Mouse (Mus musculus): ENCODE measurements around the gene Gdpd5. TPM values are rescaled to one million over a fixed set of nuclear protein-coding genes. Genes with fewer than 3 reads are reported as not detected.

Gene Gdpd5
- polyA plus RNA-seq, 1 experiment from 2014 or later = 10.8 TPM

GRCm38 (mm10) chr7:99409441-99410222, 28.4 kb downstream of the Gdpd5 start:
- Histone ChIP-seq H3K4me1 (peaks cover 26% of the 10 kb centered on the region; the same call in 1 of the 2 replicates), H3K9me3 (no peaks in the 10 kb centered on the region), H3K4me2 (no peak overlapping the region), H3K27ac (peak overlapping the region; percentile 44; the same call in 1 of the 2 replicates), H3K9ac (peak overlapping the region; percentile 36; the same call in 1 of the 2 replicates), H3K36me3 (0 out of 2 replicates have a peak, but pooled peaks cover 6% of the 10 kb centered on the region), H3K27me3 (no peaks in the 10 kb centered on the region), H3K4me3 (no peak overlapping the region)
- 75% methylated on average over 8 of the region's 8 CpGs for WGBS
- ATAC-seq (ENCODE audit: insufficient number of reproducible peaks, insufficient read depth, low FRiP score, low TSS enrichment, low read depth) = no peak

DNA sequence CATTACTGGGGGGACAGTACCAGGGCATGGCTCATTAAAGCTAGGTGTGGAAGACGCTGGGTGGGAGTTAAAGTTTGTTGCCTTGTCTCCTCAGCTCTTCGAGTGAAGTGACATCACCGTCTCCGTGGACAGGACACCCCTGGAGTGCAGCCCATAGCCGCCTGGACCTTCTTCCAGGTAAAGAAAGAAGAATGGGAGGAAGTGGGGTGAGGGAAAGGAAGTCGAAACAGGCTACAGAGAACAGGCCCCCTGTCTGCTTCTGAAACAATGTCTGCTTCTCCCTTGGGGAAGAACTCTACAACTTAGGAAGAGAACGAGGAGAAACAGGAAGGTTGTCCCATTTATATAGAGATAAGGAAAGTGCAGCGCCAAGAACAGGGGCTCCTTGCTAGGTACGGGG, 29.1 kb downstream of the Gdpd5 start:
- Histone ChIP-seq H3K36me3 (0 out of 2 replicates have a peak, but pooled peaks cover 6% of the 10 kb centered on the region), H3K27ac (peak overlapping the region; percentile 44; the same call in 1 of the 2 replicates), H3K9ac (no peak overlapping the region), H3K4me3 (no peak overlapping the region), H3K4me2 (no peak overlapping the region), H3K4me1 (peaks cover 30% of the 10 kb centered on the region; the same call in 1 of the 2 replicates), H3K9me3 (no peaks in the 10 kb centered on the region), H3K27me3 (no peaks in the 10 kb centered on the region)
- ATAC-seq (ENCODE audit: insufficient number of reproducible peaks, insufficient read depth, low FRiP score, low TSS enrichment, low read depth) = no peak
- 76% methylated on average over 9 of the region's 9 CpGs for WGBS

GRCm38 (mm10) chr7:99411047-99411779, 30.0 kb downstream of the Gdpd5 start:
- no peak overlapping the region for H3K9ac ChIP-seq
- WGBS = 34% methylated on average over 6 of the region's 6 CpGs
- peaks cover 30% of the 10 kb centered on the region; the same call in 1 of the 2 replicates for H3K4me1 ChIP-seq
- 0 out of 2 replicates have a peak, but pooled peaks cover 6% of the 10 kb centered on the region for H3K36me3 ChIP-seq
- H3K4me2 ChIP-seq = no peak overlapping the region
- no peaks in the 10 kb centered on the region for H3K9me3 ChIP-seq
- H3K27ac ChIP-seq = no peak overlapping the region
- H3K4me3 ChIP-seq = no peak overlapping the region
- H3K27me3 ChIP-seq = no peaks in the 10 kb centered on the region
- no peak for ATAC-seq (ENCODE audit: insufficient number of reproducible peaks, insufficient read depth, low FRiP score, low TSS enrichment, low read depth)

- H3K9me3 ChIP-seq = no peaks in the 10 kb centered on the region
- no peak overlapping the region for H3K27ac ChIP-seq
- 0 out of 2 replicates have a peak, but pooled peaks cover 6% of the 10 kb centered on the region for H3K36me3 ChIP-seq
- no peak overlapping the region for H3K4me3 ChIP-seq
- no peak for ATAC-seq (ENCODE audit: insufficient number of reproducible peaks, insufficient read depth, low FRiP score, low TSS enrichment, low read depth)
- 80% methylated on average over 4 of the region's 4 CpGs for WGBS
- H3K4me2 ChIP-seq = no peak overlapping the region
- H3K4me1 ChIP-seq = peaks cover 22% of the 10 kb centered on the region; the same call in 1 of the 2 replicates
- H3K9ac ChIP-seq = no peak overlapping the region
- H3K27me3 ChIP-seq = no peaks in the 10 kb centered on the region
Measured at GRCm38 (mm10) chr7:99415045-99415444, 33.8 kb downstream of the Gdpd5 start.

- no peak for ATAC-seq (ENCODE audit: insufficient number of reproducible peaks, insufficient read depth, low FRiP score, low TSS enrichment, low read depth)
- peaks cover 23% of the 10 kb centered on the region for H3K4me1 ChIP-seq
- H3K9ac ChIP-seq = no peak overlapping the region
- no peaks in the 10 kb centered on the region for H3K27me3 ChIP-seq
- H3K27ac ChIP-seq = no peak overlapping the region
- H3K9me3 ChIP-seq = no peaks in the 10 kb centered on the region
- WGBS = 74% methylated on average over 3 of the region's 3 CpGs
- H3K36me3 ChIP-seq = no peaks in the 10 kb centered on the region
- H3K4me3 ChIP-seq = no peak overlapping the region
- no peak overlapping the region for H3K4me2 ChIP-seq
Measured at GRCm38 (mm10) chr7:99419311-99419710, 38.1 kb downstream of the Gdpd5 start.

DNA sequence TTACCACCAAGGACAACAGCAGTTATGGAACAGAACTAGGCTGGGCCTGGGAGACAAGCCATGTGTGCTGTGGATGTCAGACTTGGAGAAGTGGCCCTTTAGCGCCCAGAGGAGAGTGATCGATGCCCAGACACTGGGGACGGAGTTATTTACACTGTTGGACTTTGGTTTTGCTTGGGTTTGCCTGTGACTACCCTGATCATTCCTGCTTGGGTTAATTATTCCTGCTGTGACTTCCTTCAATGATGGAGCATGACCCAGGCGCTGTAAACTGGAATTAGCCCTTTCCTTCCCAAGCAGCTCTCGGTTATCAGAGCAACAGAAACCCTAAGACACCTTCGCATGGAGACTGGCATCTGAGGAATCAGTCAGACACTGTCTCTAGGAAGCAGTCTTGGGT, 39.8 kb downstream of the Gdpd5 start:
- Histone ChIP-seq H3K36me3 (no peaks in the 10 kb centered on the region), H3K4me1 (peaks cover 22% of the 10 kb centered on the region), H3K27me3 (no peaks in the 10 kb centered on the region), H3K9me3 (no peaks in the 10 kb centered on the region), H3K4me3 (no peak overlapping the region), H3K9ac (no peak overlapping the region), H3K27ac (no peak overlapping the region), H3K4me2 (no peak overlapping the region)
- 89% methylated on average over 6 of the region's 6 CpGs for WGBS
- no peak for ATAC-seq (ENCODE audit: insufficient number of reproducible peaks, insufficient read depth, low FRiP score, low TSS enrichment, low read depth)

- ATAC-seq (ENCODE audit: insufficient number of reproducible peaks, insufficient read depth, low FRiP score, low TSS enrichment, low read depth) = peak; percentile 54; the same call in 1 of the 2 replicates
- 20% methylated on average over 8 of the region's 8 CpGs for WGBS
- Histone ChIP-seq H3K9me3 (no peaks in the 10 kb centered on the region), H3K9ac (no peak overlapping the region), H3K4me3 (no peak overlapping the region), H3K4me1 (peaks cover 32% of the 10 kb centered on the region), H3K36me3 (no peaks in the 10 kb centered on the region), H3K27ac (peak overlapping the region; percentile 57), H3K27me3 (no peaks in the 10 kb centered on the region), H3K4me2 (no peak overlapping the region)
Measured at GRCm38 (mm10) chr7:99424538-99425155, 43.4 kb downstream of the Gdpd5 start.

DNA sequence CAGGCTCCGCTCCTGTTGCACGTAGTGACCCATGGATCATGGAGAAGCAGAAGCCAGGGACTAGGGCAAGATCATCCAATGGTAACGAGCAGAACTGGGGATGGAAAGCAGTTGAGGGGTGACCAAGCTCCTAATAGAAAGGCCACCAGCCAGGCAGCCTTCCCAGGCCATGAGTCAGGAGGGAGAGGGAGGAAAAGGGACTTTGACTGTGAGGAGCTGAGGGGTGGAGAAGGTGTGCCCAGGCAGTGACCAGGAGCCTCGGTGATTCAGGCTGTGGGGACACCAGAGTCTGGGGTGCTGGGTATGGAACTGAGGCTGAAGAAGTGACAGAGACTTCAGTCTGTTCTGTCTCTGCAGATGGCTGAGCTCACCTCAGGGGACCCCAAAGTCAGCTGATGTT, 44.5 kb downstream of the Gdpd5 start:
- 90% methylated on average over 4 of the region's 4 CpGs for WGBS
- Histone ChIP-seq H3K9ac (no peak overlapping the region), H3K36me3 (no peaks in the 10 kb centered on the region), H3K27ac (peak overlapping the region; percentile 8; the same call in 1 of the 2 replicates), H3K4me1 (peaks cover 34% of the 10 kb centered on the region), H3K4me3 (no peak overlapping the region), H3K27me3 (no peaks in the 10 kb centered on the region), H3K4me2 (no peak overlapping the region), H3K9me3 (no peaks in the 10 kb centered on the region)
- ATAC-seq (ENCODE audit: insufficient number of reproducible peaks, insufficient read depth, low FRiP score, low TSS enrichment, low read depth) = no peak

DNA sequence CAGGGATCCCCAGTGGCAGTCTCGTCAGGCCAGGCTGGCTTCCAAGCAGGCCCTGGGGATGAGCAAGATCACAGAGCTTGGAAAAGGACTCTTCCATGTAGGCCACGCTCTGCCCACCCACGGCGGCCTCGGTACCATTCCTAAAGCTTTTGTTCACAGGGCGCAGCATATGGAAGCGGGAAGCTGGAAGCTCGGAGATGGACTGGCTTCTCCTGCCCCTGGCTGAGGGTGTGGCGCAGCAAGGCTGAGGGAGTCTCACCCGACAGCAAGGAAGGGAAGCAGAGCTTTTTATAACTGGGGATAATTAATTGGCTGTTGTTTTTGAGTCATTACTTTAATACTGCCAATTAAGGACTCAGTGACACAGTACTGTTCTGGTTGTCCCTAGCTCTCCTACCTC, 45.8 kb downstream of the Gdpd5 start:
- no peaks in the 10 kb centered on the region for H3K36me3 ChIP-seq
- no peak overlapping the region for H3K4me2 ChIP-seq
- no peak overlapping the region for H3K27ac ChIP-seq
- H3K4me3 ChIP-seq = no peak overlapping the region
- no peaks in the 10 kb centered on the region for H3K27me3 ChIP-seq
- no peak for ATAC-seq (ENCODE audit: insufficient number of reproducible peaks, insufficient read depth, low FRiP score, low TSS enrichment, low read depth)
- H3K9me3 ChIP-seq = no peaks in the 10 kb centered on the region
- WGBS = 57% methylated on average over 10 of the region's 10 CpGs
- H3K9ac ChIP-seq = no peak overlapping the region
- peaks cover 30% of the 10 kb centered on the region for H3K4me1 ChIP-seq

DNA sequence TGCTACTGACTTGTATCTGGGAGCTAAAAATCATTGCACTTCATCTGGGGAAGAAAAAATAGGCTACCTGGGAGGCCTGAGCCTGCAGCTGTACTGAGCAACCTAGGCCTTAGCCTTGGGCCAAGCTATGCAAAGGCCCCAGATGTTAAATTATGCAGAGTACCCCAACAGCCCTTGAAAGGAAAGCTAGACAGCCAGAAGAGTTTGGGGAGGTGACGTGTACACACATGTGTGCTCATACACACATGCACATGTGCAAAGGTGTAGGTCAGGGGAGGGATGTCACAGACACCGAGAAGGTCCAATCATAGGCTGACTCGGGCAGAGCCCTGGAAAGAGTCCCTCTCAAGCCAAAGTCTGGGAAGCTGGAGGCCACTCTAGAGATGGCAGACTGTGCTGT, 46.8 kb downstream of the Gdpd5 start:
- H3K27me3 ChIP-seq = no peaks in the 10 kb centered on the region
- no peak overlapping the region for H3K9ac ChIP-seq
- no peak for ATAC-seq (ENCODE audit: insufficient number of reproducible peaks, insufficient read depth, low FRiP score, low TSS enrichment, low read depth)
- H3K4me3 ChIP-seq = no peak overlapping the region
- no peak overlapping the region for H3K4me2 ChIP-seq
- no peaks in the 10 kb centered on the region for H3K36me3 ChIP-seq
- H3K9me3 ChIP-seq = no peaks in the 10 kb centered on the region
- no peak overlapping the region; the same call in 1 of the 2 replicates for H3K27ac ChIP-seq
- WGBS = 74% methylated on average over 3 of the region's 3 CpGs
- H3K4me1 ChIP-seq = peaks cover 36% of the 10 kb centered on the region

- Histone ChIP-seq H3K4me3 (no peak overlapping the region), H3K4me1 (peaks cover 39% of the 10 kb centered on the region), H3K36me3 (no peaks in the 10 kb centered on the region), H3K27me3 (no peaks in the 10 kb centered on the region), H3K9me3 (no peaks in the 10 kb centered on the region), H3K27ac (no peak overlapping the region), H3K9ac (no peak overlapping the region), H3K4me2 (no peak overlapping the region)
- no peak for ATAC-seq (ENCODE audit: insufficient number of reproducible peaks, insufficient read depth, low FRiP score, low TSS enrichment, low read depth)
- 82% methylated on average over 5 of the region's 5 CpGs for WGBS
Measured at GRCm38 (mm10) chr7:99428836-99429235, 47.6 kb downstream of the Gdpd5 start.

All from embryonic facial prominence, embryonic 13.5 days (tissue).